Mouse (Mus musculus) liver, postnatal 0 days (tissue): ENCODE measurements around the gene Arhgap15. TPM values are rescaled to one million over a fixed set of nuclear protein-coding genes. Genes with fewer than 3 reads are reported as not detected.

Source experiments
- ATAC-seq: fragments of 200-750 bp; cut with Nextera tagmentation; 2 replicates; pipeline ENCODE4 v1.8.0; 2017; ENCODE audit warnings: mild to moderate bottlenecking, moderate library complexity
- DNase-seq: peaks from one replicate; pipeline ENCODE4 v3.0.0-alpha.2; 2016
- H3K27ac ChIP-seq: fragments of 300-500 bp; sonication (generic); 2 replicates; pipeline ENCODE4 v1.5.1; 2014; ENCODE audit warnings: antibody characterized with exemption, moderate library complexity, mild to moderate bottlenecking, low read depth
- H3K27me3 ChIP-seq: fragments of 300-500 bp; sonication (generic); 2 replicates; pipeline ENCODE4 v1.6.1; 2014; ENCODE audit warnings: low read length, control low read depth, mixed read lengths; ENCODE audit not compliant: insufficient read depth
- H3K36me3 ChIP-seq: fragments of 300-500 bp; sonication (generic); replicated peaks from 2 replicates; pipeline ENCODE4 v1.6.1; 2014; ENCODE audit warnings: mild to moderate bottlenecking, control low read depth, low read length, moderate library complexity, mixed read lengths; ENCODE audit not compliant: insufficient read depth
- H3K4me1 ChIP-seq: fragments of 300-500 bp; sonication (generic); 2 replicates; pipeline ENCODE4 v1.6.1; 2014; ENCODE audit warnings: antibody characterized with exemption, mild to moderate bottlenecking, control low read depth; ENCODE audit not compliant: insufficient read depth
- H3K4me2 ChIP-seq: fragments of 300-500 bp; sonication (generic); 2 replicates; pipeline ENCODE4 v1.6.1; 2014; ENCODE audit warnings: low read depth, mild to moderate bottlenecking, low read length, moderate library complexity, mixed read lengths
- H3K4me3 ChIP-seq: fragments of 300-500 bp; sonication (generic); 2 replicates; pipeline ENCODE4 v1.5.1; 2014; ENCODE audit warnings: low read depth, low read length
- H3K9ac ChIP-seq: fragments of 300-500 bp; sonication (generic); replicated peaks from 2 replicates; pipeline ENCODE4 v1.6.1; 2014; ENCODE audit warnings: mild to moderate bottlenecking, moderate library complexity
- H3K9me3 ChIP-seq: fragments of 300-500 bp; sonication (generic); 2 replicates; pipeline ENCODE4 v1.6.1; 2016; ENCODE audit warnings: mild to moderate bottlenecking, control low read depth, low read length, mixed read lengths
- CTCF ChIP-seq: sonication (generic); IDR thresholded peaks from 2 replicates; pipeline ENCODE4 v1.5.1; 2016; ENCODE audit warnings: antibody characterized with exemption, low read depth
- EP300 ChIP-seq: IDR thresholded peaks from 2 replicates; pipeline ENCODE4 v1.6.1; 2016; ENCODE audit warnings: antibody characterized with exemption, low read depth, mild to moderate bottlenecking
- WGBS: fragments of 180-500 bp; shearing (Covaris S2); extraction: QIAGEN DNeasy Blood & Tissue Kit; methylation state at CpG from one replicate; pipeline ENCODE4 v1.1.7; 2014; ENCODE audit not compliant: insufficient replicate concordance; 5-methylcytosine and 5-hydroxymethylcytosine counted together
- polyA plus RNA-seq: library from polyadenylated mRNA; unstranded; fragments of >200 nt; fragmentation: Nextera tagmentation; extraction: Ambion mirVana; gene quantifications from 2 replicates; pipeline ENCODE4 v1.2.1, GENCODE M21; 2015

Gene Arhgap15
- polyA plus RNA-seq, 1 experiment from 2014 or later: 6.3 TPM

DNA sequence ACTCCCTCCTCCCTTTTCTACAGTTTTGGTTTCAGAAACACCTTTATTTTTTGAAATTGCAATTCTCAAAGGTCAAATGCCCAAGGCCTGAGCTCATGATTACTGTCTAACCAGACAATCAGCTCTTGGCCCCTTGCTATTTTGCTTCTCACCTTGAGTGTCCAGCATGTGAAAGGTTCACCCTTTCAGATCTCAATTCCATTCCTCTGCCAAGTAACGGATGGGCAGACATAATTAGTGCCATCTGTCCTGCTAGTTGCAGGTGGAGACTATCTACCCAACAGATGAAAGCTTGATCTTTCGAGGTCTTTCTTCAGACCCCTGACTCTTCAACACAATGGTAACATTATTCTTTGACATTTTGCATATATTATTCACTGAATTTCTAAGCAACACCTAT lies 509.3 kb downstream of the Arhgap15 start:
- H3K27me3 ChIP-seq: no peaks in the 10 kb centered on the region
- 72% methylated on average over 2 of the region's 2 CpGs for WGBS
- H3K9me3 ChIP-seq: no peaks in the 10 kb centered on the region
- H3K36me3 ChIP-seq: no peaks in the 10 kb centered on the region
- no peaks in the 10 kb centered on the region for H3K4me1 ChIP-seq
- ATAC-seq (no peak), DNase-seq (no peak)
- H3K4me2 ChIP-seq: no peak overlapping the region
- TF ChIP-seq CTCF: no peak
- TF ChIP-seq EP300: no peak
- H3K9ac ChIP-seq: no peak overlapping the region
- H3K27ac ChIP-seq: no peak overlapping the region
- H3K4me3 ChIP-seq: no peak overlapping the region

DNA sequence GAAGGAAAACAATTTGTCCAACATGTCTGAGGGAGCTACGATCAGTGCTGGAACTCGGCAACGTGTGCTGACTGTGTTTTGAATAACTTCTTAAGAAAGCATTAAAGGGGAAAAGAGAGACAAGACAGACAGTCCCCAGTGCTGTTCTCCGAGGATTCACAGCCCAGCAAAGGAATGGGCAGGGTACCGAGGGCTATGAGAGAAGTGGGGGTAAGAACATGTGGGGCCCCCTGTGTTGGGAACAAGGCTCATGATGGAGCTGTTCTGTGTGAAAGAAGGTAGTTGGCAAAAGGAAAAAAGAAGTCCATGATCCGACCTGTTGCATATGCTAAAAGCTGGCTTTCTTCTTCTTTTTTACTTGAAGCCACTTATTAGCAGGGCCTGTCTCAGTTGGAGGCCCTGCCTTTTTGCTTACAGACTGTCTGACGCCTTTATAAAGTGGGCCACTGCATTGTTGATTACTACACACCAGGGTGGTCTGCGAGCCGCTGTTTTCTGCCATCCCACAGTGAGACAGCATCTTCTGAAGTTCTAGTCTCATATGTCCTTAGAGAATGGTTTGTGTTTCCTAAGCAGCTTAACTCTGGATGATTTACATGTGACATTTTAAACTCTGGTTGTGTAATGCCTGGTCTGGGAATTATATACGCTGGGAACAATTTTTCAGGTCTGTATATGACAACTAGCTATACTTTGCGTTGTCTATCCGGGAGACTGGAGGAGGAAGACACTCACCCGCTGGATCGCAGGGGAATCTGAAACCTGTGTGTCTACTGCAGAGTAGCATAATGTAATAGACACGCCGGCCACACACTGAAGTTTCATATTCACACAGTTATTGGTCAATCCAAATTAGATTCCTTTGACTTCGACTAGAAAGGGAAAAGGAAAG lies 523.1 kb downstream of the Arhgap15 start:
- Histone ChIP-seq H3K27ac (no peak overlapping the region), H3K9ac (no peak overlapping the region), H3K4me1 (no peaks in the 10 kb centered on the region), H3K4me3 (no peak overlapping the region), H3K9me3 (no peaks in the 10 kb centered on the region), H3K4me2 (no peak overlapping the region), H3K27me3 (no peaks in the 10 kb centered on the region), H3K36me3 (no peaks in the 10 kb centered on the region)
- DNase-seq: no peak
- 75% methylated on average over 17 of the region's 17 CpGs for WGBS
- no peak for ATAC-seq
- no peak for TF ChIP-seq CTCF
- TF ChIP-seq EP300: no peak

DNA sequence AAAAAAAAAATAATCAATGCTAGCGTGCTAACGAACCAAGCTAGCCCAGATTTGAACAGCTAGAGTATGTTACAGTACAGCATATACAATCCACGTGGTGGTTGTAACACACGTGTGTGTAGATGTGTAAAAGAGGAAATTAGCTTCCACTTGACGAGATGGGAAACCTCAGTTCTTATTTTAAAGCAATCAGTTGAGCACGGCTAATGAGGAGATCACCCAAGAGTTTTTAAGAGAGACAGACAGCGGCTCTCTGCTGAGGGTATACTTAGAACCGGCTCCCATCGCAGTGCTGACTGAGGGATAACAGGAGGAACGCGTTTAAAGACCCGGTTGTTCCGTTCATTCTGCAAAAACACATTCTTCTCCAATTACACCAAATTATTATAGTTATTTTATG lies 524.0 kb downstream of the Arhgap15 start:
- Histone ChIP-seq H3K27ac (no peak overlapping the region), H3K36me3 (no peaks in the 10 kb centered on the region), H3K9me3 (no peaks in the 10 kb centered on the region), H3K9ac (no peak overlapping the region), H3K4me3 (no peak overlapping the region), H3K4me2 (no peak overlapping the region), H3K27me3 (no peaks in the 10 kb centered on the region), H3K4me1 (no peaks in the 10 kb centered on the region)
- WGBS: 84% methylated on average over 13 of the region's 13 CpGs
- DNase-seq (no peak), ATAC-seq (no peak)
- TF ChIP-seq CTCF (no peak), EP300 (no peak)

DNA sequence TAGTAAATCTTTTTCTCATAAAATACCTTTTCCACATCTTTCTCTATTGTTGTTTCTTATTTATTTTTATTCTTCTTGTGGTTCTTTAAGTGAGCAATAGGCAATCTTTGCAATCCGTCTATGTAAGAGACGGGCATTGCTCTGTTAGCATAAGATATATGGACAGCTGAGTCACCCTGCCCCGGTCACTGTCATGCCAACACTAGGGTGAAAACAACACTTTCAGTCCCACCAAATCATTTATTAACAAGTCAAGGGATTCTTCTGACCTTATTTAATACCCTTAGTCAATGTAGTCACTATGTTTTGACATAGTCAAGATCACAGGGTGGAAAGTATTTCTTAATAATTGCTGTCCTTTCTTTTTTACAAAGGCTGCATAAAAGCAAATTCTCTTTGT lies 525.8 kb downstream of the Arhgap15 start:
- H3K27ac ChIP-seq: no peak overlapping the region
- H3K9ac ChIP-seq: no peak overlapping the region
- no peaks in the 10 kb centered on the region for H3K4me1 ChIP-seq
- ATAC-seq (0 out of 2 replicates have a peak, but pooled peaks have one; percentile 25), DNase-seq (no peak)
- H3K27me3 ChIP-seq: no peaks in the 10 kb centered on the region
- H3K9me3 ChIP-seq: no peaks in the 10 kb centered on the region
- 73% methylated on average over 3 of the region's 3 CpGs for WGBS
- H3K4me2 ChIP-seq: no peak overlapping the region
- no peak overlapping the region for H3K4me3 ChIP-seq
- TF ChIP-seq EP300: no peak
- TF ChIP-seq CTCF: no peak
- H3K36me3 ChIP-seq: no peaks in the 10 kb centered on the region

DNA sequence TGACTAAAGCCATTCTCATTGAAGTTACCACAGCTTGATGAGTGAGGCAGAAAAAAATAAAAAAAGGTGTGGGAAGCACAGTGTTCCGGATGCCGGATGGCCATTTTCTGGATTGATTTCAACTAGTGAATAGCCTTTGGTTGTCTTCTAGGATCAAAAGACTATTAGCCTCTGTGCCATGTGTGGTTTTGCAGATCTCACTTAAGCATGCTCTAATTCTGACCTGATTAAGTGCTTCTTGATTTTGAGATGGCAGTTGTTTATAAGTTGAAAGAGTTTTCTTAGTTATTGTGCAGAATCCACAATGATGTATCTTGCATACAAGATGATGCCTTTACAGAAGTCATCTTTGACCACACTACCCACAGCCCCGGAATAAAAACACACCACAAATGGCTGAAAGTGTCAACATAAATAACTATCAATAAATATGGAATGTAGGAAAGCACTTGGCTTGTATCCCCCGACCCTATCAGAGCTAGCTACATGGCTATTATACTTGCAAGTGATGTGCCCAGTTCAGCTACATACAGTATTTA lies 537.6 kb downstream of the Arhgap15 start:
- Histone ChIP-seq H3K27ac (no peak overlapping the region), H3K9me3 (no peaks in the 10 kb centered on the region), H3K36me3 (no peaks in the 10 kb centered on the region), H3K4me3 (no peak overlapping the region), H3K4me2 (no peak overlapping the region), H3K4me1 (no peaks in the 10 kb centered on the region), H3K9ac (no peak overlapping the region), H3K27me3 (no peaks in the 10 kb centered on the region)
- WGBS: 80% methylated on average over 4 of the region's 4 CpGs
- TF ChIP-seq CTCF (no peak), EP300 (no peak)
- ATAC-seq (no peak), DNase-seq (no peak)

DNA sequence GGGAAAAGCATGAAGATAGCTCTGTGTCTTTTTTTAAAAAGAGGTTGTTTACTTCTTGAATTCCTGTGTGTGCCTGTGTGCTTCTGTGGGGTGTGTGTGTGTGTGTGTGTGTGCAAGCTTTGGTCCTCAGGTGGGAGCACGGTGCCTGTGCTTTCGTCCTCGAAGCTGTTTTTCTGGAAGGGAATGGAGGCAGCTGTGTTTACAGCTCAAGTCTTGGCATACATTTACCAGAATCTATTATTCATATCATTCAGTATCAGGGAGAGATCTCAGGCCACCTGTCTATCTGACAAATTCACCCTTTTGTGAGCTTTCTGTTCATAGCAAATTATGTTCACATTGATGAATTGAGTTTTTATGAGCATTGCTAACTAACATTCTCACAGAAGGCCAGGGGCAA lies 550.5 kb downstream of the Arhgap15 start:
- no peak overlapping the region for H3K9ac ChIP-seq
- no peak overlapping the region for H3K4me2 ChIP-seq
- H3K27ac ChIP-seq: no peak overlapping the region
- TF ChIP-seq EP300: no peak
- no peak for TF ChIP-seq CTCF
- WGBS: 84% methylated on average over 3 of the region's 3 CpGs
- no peaks in the 10 kb centered on the region for H3K9me3 ChIP-seq
- no peak overlapping the region for H3K4me3 ChIP-seq
- no peaks in the 10 kb centered on the region for H3K27me3 ChIP-seq
- no peak for DNase-seq
- no peaks in the 10 kb centered on the region for H3K4me1 ChIP-seq
- no peaks in the 10 kb centered on the region for H3K36me3 ChIP-seq
- no peak for ATAC-seq
